Mouse (Mus musculus): ENCODE results near the gene Grem2.

GRCm38 (mm10) chr1:174907637-174908036 is 14.0 kb downstream of the Grem2 start:
- TF ChIP-seq CTCF (IDR thresholded peaks at IDR 0.05; ENCODE audit: low read depth) (no peak), EP300 (IDR thresholded peaks at IDR 0.05; ENCODE audit: low read depth) (no peak)

All from liver, embryonic 14.5 days (tissue).